Mouse (Mus musculus) bone marrow macrophage, adult 2 months (primary cell): ENCODE data around the gene Gmfb.

Experiments
- CTCF ChIP-seq: IDR thresholded peaks from 2 replicates; pipeline ENCODE4 v1.5.1; 2012; ENCODE audit warnings: low read depth, mild to moderate bottlenecking, low read length, moderate library complexity
- POLR2A ChIP-seq: IDR thresholded peaks from 2 replicates; pipeline ENCODE4 v1.6.1; 2012; ENCODE audit warnings: mild to moderate bottlenecking, low read depth, low read length, borderline replicate concordance

- 0 out of 2 replicates have a peak, but pooled peaks have one; percentile 23 for TF ChIP-seq CTCF
- TF ChIP-seq POLR2A, result no peak
Measured at GRCm38 (mm10) chr14:46779217-46779616, 42.8 kb downstream of the Gmfb start.
